Mouse (Mus musculus): ENCODE data around the gene Znrd1as. TPM values are rescaled to one million over a fixed set of nuclear protein-coding genes. Genes with fewer than 3 reads are reported as not detected.

The Znrd1as gene
- polyA plus RNA-seq, 1 experiment from 2014 or later = 5.6 TPM

GRCm38 (mm10) chr17:36970316-36970890 is 12.0 kb downstream of the Znrd1as start:
- no peak for ATAC-seq (ENCODE audit: insufficient read depth, low FRiP score)
- Histone ChIP-seq H3K4me2 (ENCODE audit: low read depth, low read length) (no peak overlapping the region), H3K9me3 (replicated peaks; ENCODE audit: control insufficient read depth, low read length) (no peaks in the 10 kb centered on the region), H3K36me3 (ENCODE audit: control insufficient read depth, insufficient read depth, low read length) (no peaks in the 10 kb centered on the region), H3K4me3 (replicated peaks; ENCODE audit: low read length) (no peak overlapping the region), H3K27me3 (ENCODE audit: control insufficient read depth, insufficient read depth, low read length) (no peaks in the 10 kb centered on the region), H3K9ac (ENCODE audit: low read length) (no peak overlapping the region), H3K4me1 (ENCODE audit: control insufficient read depth, insufficient read depth, low read length) (no peaks in the 10 kb centered on the region), H3K27ac (ENCODE audit: low read length) (no peak overlapping the region)
- 70% methylated on average over 14 of the region's 14 CpGs for WGBS

- Histone ChIP-seq H3K4me1 (ENCODE audit: control insufficient read depth, insufficient read depth, low read length) (no peaks in the 10 kb centered on the region), H3K27me3 (ENCODE audit: control insufficient read depth, insufficient read depth, low read length) (no peaks in the 10 kb centered on the region), H3K9me3 (replicated peaks; ENCODE audit: control insufficient read depth, low read length) (no peaks in the 10 kb centered on the region), H3K9ac (ENCODE audit: low read length) (no peak overlapping the region), H3K4me2 (ENCODE audit: low read depth, low read length) (no peak overlapping the region), H3K27ac (ENCODE audit: low read length) (no peak overlapping the region), H3K4me3 (replicated peaks; ENCODE audit: low read length) (no peak overlapping the region), H3K36me3 (ENCODE audit: control insufficient read depth, insufficient read depth, low read length) (no peaks in the 10 kb centered on the region)
- ATAC-seq (ENCODE audit: insufficient read depth, low FRiP score) = no peak
- WGBS = 85% methylated on average over 6 of the region's 6 CpGs
Measured at GRCm38 (mm10) chr17:36971172-36971850, 12.9 kb downstream of the Znrd1as start.

GRCm38 (mm10) chr17:36972791-36973190 is 14.4 kb downstream of the Znrd1as start:
- Histone ChIP-seq H3K4me3 (replicated peaks; ENCODE audit: low read length) (no peak overlapping the region), H3K9me3 (replicated peaks; ENCODE audit: control insufficient read depth, low read length) (no peaks in the 10 kb centered on the region), H3K4me1 (ENCODE audit: control insufficient read depth, insufficient read depth, low read length) (no peaks in the 10 kb centered on the region), H3K27ac (ENCODE audit: low read length) (no peak overlapping the region), H3K36me3 (ENCODE audit: control insufficient read depth, insufficient read depth, low read length) (no peaks in the 10 kb centered on the region), H3K27me3 (ENCODE audit: control insufficient read depth, insufficient read depth, low read length) (no peaks in the 10 kb centered on the region), H3K4me2 (ENCODE audit: low read depth, low read length) (no peak overlapping the region), H3K9ac (ENCODE audit: low read length) (no peak overlapping the region)
- no peak for ATAC-seq (ENCODE audit: insufficient read depth, low FRiP score)
- 74% methylated on average over 3 of the region's 3 CpGs for WGBS

- no peak overlapping the region for H3K4me2 ChIP-seq (ENCODE audit: low read depth, low read length)
- 72% methylated on average over 8 of the region's 8 CpGs for WGBS
- H3K9me3 ChIP-seq (replicated peaks; ENCODE audit: control insufficient read depth, low read length) = no peaks in the 10 kb centered on the region
- no peak overlapping the region for H3K4me3 ChIP-seq (replicated peaks; ENCODE audit: low read length)
- no peak overlapping the region for H3K27ac ChIP-seq (ENCODE audit: low read length)
- H3K9ac ChIP-seq (ENCODE audit: low read length) = no peak overlapping the region
- H3K4me1 ChIP-seq (ENCODE audit: control insufficient read depth, insufficient read depth, low read length) = no peaks in the 10 kb centered on the region
- H3K27me3 ChIP-seq (ENCODE audit: control insufficient read depth, insufficient read depth, low read length) = no peaks in the 10 kb centered on the region
- no peaks in the 10 kb centered on the region for H3K36me3 ChIP-seq (ENCODE audit: control insufficient read depth, insufficient read depth, low read length)
- ATAC-seq (ENCODE audit: insufficient read depth, low FRiP score) = no peak
Measured at GRCm38 (mm10) chr17:36973271-36973787, 14.9 kb downstream of the Znrd1as start.

- no peaks in the 10 kb centered on the region for H3K9me3 ChIP-seq (replicated peaks; ENCODE audit: control insufficient read depth, low read length)
- H3K36me3 ChIP-seq (ENCODE audit: control insufficient read depth, insufficient read depth, low read length) = no peaks in the 10 kb centered on the region
- H3K4me2 ChIP-seq (ENCODE audit: low read depth, low read length) = peak within 1 kb of the TSS; percentile 42
- no peak within 1 kb of the TSS for H3K9ac ChIP-seq (ENCODE audit: low read length)
- 0 out of 2 replicates have a peak within 1 kb of the TSS, but pooled peaks have one; percentile 10 for H3K4me3 ChIP-seq (replicated peaks; ENCODE audit: low read length)
- ATAC-seq (ENCODE audit: insufficient read depth, low FRiP score) = no peak
- peaks cover 13% of the 10 kb centered on the region for H3K4me1 ChIP-seq (ENCODE audit: control insufficient read depth, insufficient read depth, low read length)
- H3K27ac ChIP-seq (ENCODE audit: low read length) = no peak within 1 kb of the TSS
- H3K27me3 ChIP-seq (ENCODE audit: control insufficient read depth, insufficient read depth, low read length) = no peaks in the 10 kb centered on the region
- WGBS = 10% methylated on average over 18 of the region's 18 CpGs
Measured at GRCm38 (mm10) chr17:36981221-36981813, 22.9 kb downstream of the Znrd1as start, which contains the start of gene 2410137M14Rik. Gene 2410137M14Rik, minus strand, starts transcription at chr17:36981237.

- Histone ChIP-seq H3K27ac (ENCODE audit: low read length) (no peak overlapping the region), H3K36me3 (ENCODE audit: control insufficient read depth, insufficient read depth, low read length) (no peaks in the 10 kb centered on the region), H3K9me3 (replicated peaks; ENCODE audit: control insufficient read depth, low read length) (no peaks in the 10 kb centered on the region), H3K4me3 (replicated peaks; ENCODE audit: low read length) (0 out of 2 replicates have a peak overlapping the region, but pooled peaks have one; percentile 10), H3K9ac (ENCODE audit: low read length) (no peak overlapping the region), H3K4me1 (ENCODE audit: control insufficient read depth, insufficient read depth, low read length) (peaks cover 13% of the 10 kb centered on the region), H3K27me3 (ENCODE audit: control insufficient read depth, insufficient read depth, low read length) (no peaks in the 10 kb centered on the region), H3K4me2 (ENCODE audit: low read depth, low read length) (peak overlapping the region; percentile 42)
- WGBS = 3% methylated on average over 4 of the region's 4 CpGs
- ATAC-seq (ENCODE audit: insufficient read depth, low FRiP score) = no peak
Measured at GRCm38 (mm10) chr17:36981845-36982244, 23.5 kb downstream of the Znrd1as start.

- Histone ChIP-seq H3K4me2 (ENCODE audit: low read depth, low read length) (no peak overlapping the region), H3K9ac (ENCODE audit: low read length) (no peak overlapping the region), H3K27me3 (ENCODE audit: control insufficient read depth, insufficient read depth, low read length) (peaks cover 3% of the 10 kb centered on the region; the same call in 1 of the 2 replicates), H3K27ac (ENCODE audit: low read length) (no peak overlapping the region), H3K4me1 (ENCODE audit: control insufficient read depth, insufficient read depth, low read length) (peaks cover 13% of the 10 kb centered on the region), H3K36me3 (ENCODE audit: control insufficient read depth, insufficient read depth, low read length) (no peaks in the 10 kb centered on the region), H3K9me3 (replicated peaks; ENCODE audit: control insufficient read depth, low read length) (no peaks in the 10 kb centered on the region), H3K4me3 (replicated peaks; ENCODE audit: low read length) (no peak overlapping the region)
- WGBS = 27% methylated on average over 5 of the region's 5 CpGs
- ATAC-seq (ENCODE audit: insufficient read depth, low FRiP score) = no peak
Measured at GRCm38 (mm10) chr17:36982253-36983155, 24.1 kb downstream of the Znrd1as start.

- H3K27ac ChIP-seq (ENCODE audit: low read length) = no peak overlapping the region
- 5% methylated on average over 24 of the region's 24 CpGs for WGBS
- H3K9me3 ChIP-seq (replicated peaks; ENCODE audit: control insufficient read depth, low read length) = no peaks in the 10 kb centered on the region
- no peaks in the 10 kb centered on the region for H3K4me1 ChIP-seq (ENCODE audit: control insufficient read depth, insufficient read depth, low read length)
- peak overlapping the region; percentile 2 for H3K4me3 ChIP-seq (replicated peaks; ENCODE audit: low read length)
- H3K9ac ChIP-seq (ENCODE audit: low read length) = no peak overlapping the region
- H3K36me3 ChIP-seq (ENCODE audit: control insufficient read depth, insufficient read depth, low read length) = no peaks in the 10 kb centered on the region
- H3K4me2 ChIP-seq (ENCODE audit: low read depth, low read length) = peak overlapping the region; percentile 23
- H3K27me3 ChIP-seq (ENCODE audit: control insufficient read depth, insufficient read depth, low read length) = peaks cover 21% of the 10 kb centered on the region
- ATAC-seq (ENCODE audit: insufficient read depth, low FRiP score) = peak; percentile 17; the same call in 1 of the 2 replicates
Measured at GRCm38 (mm10) chr17:36988475-36988874, 30.1 kb downstream of the Znrd1as start.

Measured in stomach, embryonic 16.5 days (tissue).